Mouse (Mus musculus) cerebellum, postnatal 4 days (tissue): ENCODE data around the gene Itgb2l.

Experiments used
- DNase-seq, 2 experiments: peaks; one replicate each; pipeline ENCODE4 v3.0.0; 2022; ENCODE audit warnings: low spot score in 2 of 2, mixed read lengths in 1 of 2

The Itgb2l gene

DNA sequence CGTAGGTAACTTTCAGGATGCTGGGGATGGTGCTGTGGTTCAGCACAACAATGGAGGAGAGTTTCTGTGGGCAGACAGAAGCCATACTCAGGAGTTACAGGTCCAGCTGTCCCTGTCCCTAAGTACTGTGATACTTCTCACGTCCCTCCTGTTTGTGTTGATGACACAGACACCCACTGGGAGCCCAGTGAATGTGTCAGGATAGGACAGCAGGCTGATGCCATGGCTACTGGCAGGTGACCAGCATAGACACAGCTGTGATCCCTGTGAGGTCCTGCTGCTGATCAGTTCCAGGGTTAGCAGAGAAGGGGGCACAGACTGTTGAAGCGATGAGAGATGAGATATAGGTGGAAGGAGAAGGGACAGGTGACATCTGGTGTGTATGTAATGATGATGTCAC, 14.4 kb downstream of the Itgb2l start:
- DNase-seq: no peak

DNA sequence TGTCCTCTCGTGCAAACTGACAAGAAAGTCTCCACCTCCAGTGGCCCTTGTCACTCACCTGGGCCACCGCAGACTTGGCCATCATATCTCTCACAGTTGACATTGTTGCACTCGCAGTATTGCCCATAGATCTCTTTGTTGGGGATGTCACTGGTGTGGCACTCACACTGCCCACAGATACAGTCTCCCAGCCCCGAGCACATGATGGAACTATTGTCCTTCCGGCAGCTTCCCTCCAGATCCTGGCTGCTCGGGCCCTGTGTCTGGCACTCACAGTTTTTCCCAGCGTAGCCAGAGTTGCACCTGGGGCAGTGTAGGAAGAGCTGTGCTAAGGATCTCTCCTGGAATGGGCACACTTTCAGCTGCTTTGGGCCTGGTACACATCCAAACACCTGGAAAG, 16.7 kb downstream of the Itgb2l start:
- DNase-seq: no peak

GRCm38 (mm10) chr16:96425044-96425443, 18.4 kb downstream of the Itgb2l start:
- no peak for DNase-seq

DNA sequence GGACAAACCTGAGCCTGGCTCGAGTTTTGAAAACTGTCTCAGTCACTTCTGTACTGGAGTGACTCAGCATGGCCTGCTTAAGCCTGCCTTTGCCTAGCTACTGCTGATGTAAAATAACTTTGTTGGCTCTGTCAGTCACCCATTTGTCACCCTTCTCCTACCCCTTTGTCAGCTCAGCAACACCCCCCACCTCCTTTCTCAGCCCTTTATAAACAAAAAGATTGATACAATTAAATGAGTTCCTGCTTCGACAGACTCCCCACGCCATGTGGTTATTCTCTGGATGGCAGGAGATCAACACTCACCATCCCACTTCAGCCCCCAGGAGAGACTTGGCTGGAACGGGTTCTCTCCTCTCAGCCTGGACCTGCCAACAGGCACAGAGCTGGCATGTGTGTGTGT, 35.4 kb downstream of the Itgb2l start:
- DNase-seq: no peak

DNA sequence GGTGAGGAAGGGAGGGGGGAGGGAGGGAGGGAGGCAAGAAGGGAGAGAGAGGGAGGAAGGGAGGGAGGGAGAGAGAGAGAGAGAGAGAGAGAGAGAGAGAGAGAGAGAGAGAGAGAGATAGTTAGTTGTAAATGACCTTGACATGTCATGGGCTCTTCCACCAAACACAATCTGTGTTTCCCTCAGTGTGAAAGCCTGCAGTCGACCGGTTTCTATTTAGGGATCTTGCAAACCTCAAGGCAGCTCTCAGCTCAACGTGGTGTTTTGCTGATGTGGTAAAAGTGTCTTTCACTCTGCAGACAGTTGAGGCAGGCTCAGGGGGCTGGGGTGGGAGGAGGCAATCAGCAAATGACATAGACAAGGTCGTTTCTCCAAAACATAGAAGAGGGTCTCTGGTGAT, 37.1 kb downstream of the Itgb2l start:
- no peak for DNase-seq

GRCm38 (mm10) chr16:96402294-96402693, 41.1 kb downstream of the Itgb2l start:
- no peak for DNase-seq

GRCm38 (mm10) chr16:96400046-96400445, 43.4 kb downstream of the Itgb2l start:
- DNase-seq: no peak

GRCm38 (mm10) chr16:96398806-96399205, 44.6 kb downstream of the Itgb2l start:
- DNase-seq: no peak

GRCm38 (mm10) chr16:96396013-96396650, 47.3 kb downstream of the Itgb2l start:
- no peak for DNase-seq

- DNase-seq: no peak
These were observed 47.9 kb downstream of the Itgb2l start for GRCm38 (mm10) chr16:96395516-96395915.

- DNase-seq: no peak
These were observed 52.3 kb downstream of the Itgb2l start for GRCm38 (mm10) chr16:96391070-96391469.

DNA sequence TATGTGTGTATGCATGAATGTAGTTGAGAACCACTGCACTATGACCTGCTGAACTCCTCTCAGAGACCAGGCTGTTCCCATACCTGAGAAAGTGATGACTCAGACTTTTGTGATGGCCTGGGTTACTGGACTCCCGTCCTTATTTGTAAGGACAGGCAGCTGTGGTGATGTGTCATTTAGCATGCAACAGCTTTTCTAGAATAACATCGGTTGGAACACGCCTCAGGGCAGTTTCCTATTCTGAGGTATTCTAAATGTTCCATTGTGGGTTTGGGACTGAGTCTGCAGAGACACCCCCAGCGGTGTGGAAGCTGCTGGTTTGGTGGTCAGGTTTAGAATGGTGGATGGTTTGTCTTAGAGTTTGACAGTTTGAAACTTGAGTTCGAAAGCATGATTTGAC, 54.9 kb downstream of the Itgb2l start:
- no peak for DNase-seq

DNA sequence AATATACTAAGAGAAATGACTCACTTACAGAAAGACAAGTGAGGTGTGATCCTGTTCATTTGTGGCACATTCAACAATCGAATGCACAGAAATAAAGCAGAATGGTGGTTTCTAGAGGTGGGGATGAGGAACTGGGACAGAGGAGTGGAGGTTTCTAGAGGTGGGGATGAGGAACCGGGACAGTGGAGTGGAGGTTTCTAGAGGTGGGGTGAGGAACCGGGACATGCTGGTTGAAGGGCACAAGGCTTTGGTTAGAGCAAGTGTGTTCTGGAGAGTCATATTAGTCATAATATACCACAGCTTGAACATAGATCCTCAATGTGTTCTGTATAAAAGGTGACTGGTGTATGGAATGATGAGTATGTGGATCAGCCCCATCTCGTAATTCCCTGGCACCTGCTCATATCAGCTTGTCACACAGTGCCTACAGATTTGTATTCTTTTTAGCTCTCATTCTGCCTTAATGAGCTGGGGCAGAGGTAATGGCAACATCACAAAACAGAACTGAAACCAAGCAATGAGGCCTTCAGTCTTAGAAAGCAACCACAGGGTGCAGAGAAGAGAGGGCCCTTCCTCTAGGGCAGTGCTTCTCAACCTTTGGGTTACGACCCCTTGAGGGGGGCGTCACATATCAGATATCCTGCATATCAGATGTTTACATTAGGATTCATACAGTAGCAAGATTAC, 55.6 kb downstream of the Itgb2l start:
- no peak for DNase-seq

DNA sequence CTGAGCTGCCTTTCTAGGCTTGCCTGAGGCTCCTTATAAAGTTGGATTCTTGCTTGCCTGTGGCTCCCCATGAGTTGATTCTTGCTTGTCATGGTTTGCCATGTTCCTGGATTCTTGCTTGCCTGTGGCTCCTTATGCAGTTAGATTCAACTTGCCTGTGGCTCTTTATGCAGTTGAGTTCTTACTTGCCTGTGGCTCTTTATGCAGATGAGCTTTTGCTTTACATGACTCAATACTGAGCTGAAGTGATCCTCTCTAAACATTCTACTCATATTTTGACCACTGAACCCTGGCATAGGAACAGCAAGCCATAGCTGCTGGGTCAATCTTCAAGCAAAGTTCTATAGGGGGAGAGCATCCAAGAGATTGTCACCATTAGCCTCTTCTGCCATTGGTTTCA, 58.7 kb downstream of the Itgb2l start:
- no peak for DNase-seq

- DNase-seq: no peak
These were observed 60.8 kb downstream of the Itgb2l start for GRCm38 (mm10) chr16:96382496-96383181.

- no peak for DNase-seq
These were observed 62.0 kb downstream of the Itgb2l start for GRCm38 (mm10) chr16:96381435-96381834.

DNA sequence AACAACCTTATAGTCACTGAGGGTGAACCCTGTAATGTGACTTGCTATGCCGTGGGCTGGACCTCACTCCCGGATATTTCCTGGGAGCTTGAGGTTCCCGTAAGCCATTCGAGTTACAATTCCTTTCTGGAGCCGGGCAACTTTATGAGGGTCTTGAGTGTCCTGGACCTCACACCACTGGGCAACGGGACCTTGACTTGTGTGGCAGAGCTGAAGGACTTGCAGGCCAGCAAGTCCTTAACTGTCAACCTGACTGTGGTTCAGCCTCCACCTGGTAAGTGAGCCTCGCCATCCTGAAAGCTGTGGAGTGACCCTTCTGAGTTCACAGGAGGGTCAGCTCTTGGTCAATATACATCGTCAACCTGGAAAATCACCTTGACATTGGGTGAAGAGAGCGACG, 65.3 kb downstream of the Itgb2l start:
- no peak for DNase-seq

DNA sequence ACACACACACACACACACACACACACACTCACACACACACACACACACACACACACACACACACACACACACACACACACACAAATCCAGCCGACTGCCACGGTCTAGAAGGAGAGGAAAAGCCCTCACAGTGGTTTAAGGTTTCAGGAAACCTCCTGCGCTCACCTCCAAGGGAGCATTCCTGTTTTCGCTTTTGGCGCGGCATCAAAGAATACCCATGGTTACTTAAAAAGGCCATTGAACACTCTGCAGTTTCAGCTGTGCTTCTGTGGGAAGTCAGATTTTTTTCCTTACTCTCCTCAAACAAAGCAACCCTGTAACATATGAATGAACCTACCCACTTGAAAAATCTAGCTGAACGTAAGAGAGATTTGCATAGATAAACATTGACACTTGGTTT, 67.1 kb downstream of the Itgb2l start:
- DNase-seq: peak in 1 of 2 experiments; percentile 14

DNA sequence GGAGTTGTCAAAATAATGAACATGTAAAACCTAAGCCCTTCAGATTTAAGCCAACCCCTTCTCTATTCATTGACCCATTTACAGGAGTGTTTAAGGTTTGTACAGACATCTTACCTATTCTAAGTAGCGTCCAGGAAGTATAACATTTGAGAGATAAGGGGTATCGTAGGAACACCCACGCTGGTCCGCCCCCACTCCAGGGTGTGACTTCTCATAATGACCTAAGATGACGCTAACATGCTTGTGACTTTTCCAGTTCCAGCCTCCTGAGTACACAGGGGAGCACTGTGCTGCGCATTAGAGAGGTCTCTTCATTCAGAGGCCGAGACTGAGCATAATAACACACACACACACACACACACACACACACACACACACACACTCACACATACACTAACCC, 67.9 kb downstream of the Itgb2l start:
- DNase-seq: no peak

- DNase-seq: no peak
These were observed 70.7 kb downstream of the Itgb2l start for GRCm38 (mm10) chr16:96372752-96373118.
